Mouse (Mus musculus): ENCODE results near the gene Skint1. TPM values are rescaled to one million over a fixed set of nuclear protein-coding genes. Genes with fewer than 3 reads are reported as not detected.
"Not testable (repeated sequence)": the region's sequence is repeated elsewhere in the genome, so short reads cannot be mapped to it uniquely, and the experiment has no call there.

Gene Skint1
- not detected for total RNA-seq (2021)
- polyA plus RNA-seq (2012; rRNA removed): not detected in 2 replicates
- long read RNA-seq: 0 reads

- DNase-seq: no peak
Observed at GRCm38 (mm10) chr4:112005969-112006368, at the start of gene Skint1. Skint1 (plus strand) TSS chr4:112006269.

- DNase-seq: no peak
Observed at GRCm38 (mm10) chr4:111961309-111961708, 44.8 kb upstream of the Skint1 start.

- not testable (repeated sequence) for DNase-seq
Observed at GRCm38 (mm10) chr4:111963241-111963640, 42.8 kb upstream of the Skint1 start.

GRCm38 (mm10) chr4:111963669-111964068 is 42.4 kb upstream of the Skint1 start:
- no peak for DNase-seq

GRCm38 (mm10) chr4:111972623-111973022 is 33.4 kb upstream of the Skint1 start, which contains the start of gene Skint7:
Skint7 (plus strand) TSS chr4:111972923.
- no peak for DNase-seq

- no peak for DNase-seq
Observed at GRCm38 (mm10) chr4:112071716-112072115, 65.6 kb downstream of the Skint1 start, which contains the start of gene Skint4. Skint4 (plus strand) TSS chr4:112072016.

Other genes starting within 250 kb of the Skint1 start
- gene Slc5a9, start 103.4 kb upstream of the Skint1 start, total RNA-seq (2021): not detected
- gene Slc5a9, start 103.4 kb upstream of the Skint1 start, polyA plus RNA-seq (2012; rRNA removed): not detected in 2 replicates
- not detected for gene Skint8, start 86.9 kb upstream of the Skint1 start, total RNA-seq (2021)
- gene Skint8, start 86.9 kb upstream of the Skint1 start, polyA plus RNA-seq (2012; rRNA removed): not detected in 2 replicates
- not detected for gene Skint7, start 33.3 kb upstream of the Skint1 start, total RNA-seq (2021)
- not detected in 2 replicates for gene Skint7, start 33.3 kb upstream of the Skint1 start, polyA plus RNA-seq (2012; rRNA removed)
- gene Skint4, start 65.7 kb downstream of the Skint1 start, total RNA-seq (2021): not detected
- gene Skint4, start 65.7 kb downstream of the Skint1 start, polyA plus RNA-seq (2012; rRNA removed): not detected in 2 replicates
- gene Skint3, start 226.0 kb downstream of the Skint1 start, total RNA-seq (2021): under 1 TPM in 1 of 2 experiments, not detected in 1; 0.10 TPM
- not detected in 2 replicates for gene Skint3, start 226.0 kb downstream of the Skint1 start, polyA plus RNA-seq (2012; rRNA removed)

Data from adrenal gland, adult 2 months (tissue).